Mouse (Mus musculus) ES-Bruce4 (cell line): Measurements from ENCODE around the gene Gm7945.
"Not testable (repeated sequence)": the region's sequence is repeated elsewhere in the genome, so short reads cannot be mapped to it uniquely, and the experiment has no call there.

Source experiments
- CTCF ChIP-seq: IDR thresholded peaks from one replicate; pipeline ENCODE4 v1.8.1; 2011; ENCODE audit warnings: low read depth, low read length
- EP300 ChIP-seq: IDR thresholded peaks from 2 replicates; pipeline ENCODE4 v1.6.1; 2011; ENCODE audit warnings: low read depth, low read length; ENCODE audit not compliant: insufficient read depth

- TF ChIP-seq CTCF, EP300: not testable (repeated sequence)
These were observed 22.0 kb upstream of the Gm7945 start, which contains the start of gene Gm6482 for GRCm38 (mm10) chr14:41408181-41408580.
